Mouse (Mus musculus): ENCODE results near the gene Add2. TPM values are rescaled to one million over a fixed set of nuclear protein-coding genes. Genes with fewer than 3 reads are reported as not detected.
A peak's percentile ranks its signal among the peaks of the same experiment; 100 is the strongest.

Add2 gene
- polyA plus RNA-seq, 1 experiment from 2014 or later: 2.6 TPM

DNA sequence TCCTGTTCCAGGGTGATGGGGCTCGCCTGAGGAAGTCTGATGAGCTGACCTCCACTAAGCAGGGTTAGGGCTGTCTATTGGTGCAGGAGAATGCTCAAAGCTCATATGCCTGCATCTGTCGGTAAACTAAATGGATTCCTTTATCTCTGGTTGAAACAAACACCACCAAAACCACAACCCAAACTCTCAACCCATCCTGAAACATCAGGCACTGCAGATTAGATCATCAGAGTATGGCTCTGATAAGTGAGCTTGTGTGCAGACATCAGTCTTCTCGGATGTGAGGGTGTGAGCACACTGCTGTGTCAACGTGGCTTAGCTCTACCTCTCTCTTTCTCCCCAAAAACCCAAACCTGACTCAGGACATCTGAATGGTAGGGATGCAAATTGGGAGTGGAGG, 75.1 kb downstream of the Add2 start:
- Histone ChIP-seq H3K27ac (ENCODE audit: low read depth, low read length) (no peak overlapping the region), H3K4me1 (ENCODE audit: control insufficient read depth, insufficient read depth, low read length) (no peaks in the 10 kb centered on the region), H3K4me2 (replicated peaks; ENCODE audit: low read depth, low read length) (no peak overlapping the region), H3K4me3 (ENCODE audit: low read length) (no peak overlapping the region), H3K9me3 (ENCODE audit: control insufficient read depth, low read length) (no peaks in the 10 kb centered on the region), H3K36me3 (ENCODE audit: control insufficient read depth, insufficient read depth, low read length) (no peaks in the 10 kb centered on the region), H3K27me3 (ENCODE audit: control insufficient read depth, insufficient read depth, low read length) (no peaks in the 10 kb centered on the region), H3K9ac (ENCODE audit: low read depth, low read length) (no peak overlapping the region)
- no peak for ATAC-seq (ENCODE audit: low FRiP score, low TSS enrichment)
- WGBS: 82% methylated on average over 4 of the region's 4 CpGs

DNA sequence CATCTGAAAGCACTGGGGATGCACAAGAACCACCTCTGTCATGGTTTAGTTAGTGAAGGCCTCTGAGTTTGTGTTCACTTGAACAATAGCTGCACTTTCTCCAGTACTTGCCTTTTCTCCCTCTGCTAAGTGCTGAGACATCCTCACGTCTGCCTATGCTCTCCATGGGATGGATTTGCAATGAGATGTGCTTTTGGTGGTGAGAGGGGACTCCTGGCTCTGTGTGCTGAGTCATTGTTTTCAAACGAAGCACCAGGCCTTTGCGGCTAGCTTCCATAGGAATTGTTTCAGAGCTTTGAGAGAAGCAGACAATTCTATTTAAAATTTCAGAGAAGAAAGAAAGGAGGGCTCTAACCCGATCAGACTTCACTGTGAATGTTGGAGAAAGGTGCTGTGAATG, 76.2 kb downstream of the Add2 start:
- no peak for ATAC-seq (ENCODE audit: low FRiP score, low TSS enrichment)

DNA sequence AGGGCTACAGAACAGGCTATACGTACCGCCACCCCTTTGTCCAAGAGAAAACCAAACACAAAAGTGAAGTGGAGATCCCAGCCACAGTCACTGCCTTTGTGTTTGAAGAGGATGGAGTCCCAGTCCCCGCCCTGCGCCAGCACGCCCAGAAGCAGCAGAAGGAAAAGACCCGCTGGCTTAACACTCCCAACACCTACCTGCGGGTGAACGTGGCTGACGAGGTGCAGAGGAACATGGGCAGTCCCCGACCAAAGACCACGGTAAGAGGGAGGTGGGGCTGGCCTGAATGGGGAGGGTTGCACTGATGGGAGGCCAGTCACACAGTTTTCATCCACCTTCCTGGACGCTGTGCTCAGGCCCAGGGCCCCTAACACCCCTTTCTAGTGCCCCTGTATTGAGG, 77.6 kb downstream of the Add2 start:
- Histone ChIP-seq H3K4me3 (ENCODE audit: low read length) (no peak overlapping the region), H3K27me3 (ENCODE audit: control insufficient read depth, insufficient read depth, low read length) (no peaks in the 10 kb centered on the region), H3K4me2 (replicated peaks; ENCODE audit: low read depth, low read length) (no peak overlapping the region), H3K9me3 (ENCODE audit: control insufficient read depth, low read length) (no peaks in the 10 kb centered on the region), H3K9ac (ENCODE audit: low read depth, low read length) (no peak overlapping the region), H3K4me1 (ENCODE audit: control insufficient read depth, insufficient read depth, low read length) (no peaks in the 10 kb centered on the region), H3K36me3 (ENCODE audit: control insufficient read depth, insufficient read depth, low read length) (no peaks in the 10 kb centered on the region), H3K27ac (ENCODE audit: low read depth, low read length) (no peak overlapping the region)
- ATAC-seq (ENCODE audit: low FRiP score, low TSS enrichment): no peak
- WGBS: 83% methylated on average over 12 of the region's 12 CpGs

More for the DNA sequence above, 76.2 kb downstream of the Add2 start:
- no peak overlapping the region for H3K27ac ChIP-seq (ENCODE audit: low read depth, low read length)
- WGBS: 78% methylated on average over 4 of the region's 4 CpGs
- no peaks in the 10 kb centered on the region for H3K27me3 ChIP-seq (ENCODE audit: control insufficient read depth, insufficient read depth, low read length)
- no peaks in the 10 kb centered on the region for H3K4me1 ChIP-seq (ENCODE audit: control insufficient read depth, insufficient read depth, low read length)
- H3K4me3 ChIP-seq (ENCODE audit: low read length): no peak overlapping the region
- no peaks in the 10 kb centered on the region for H3K36me3 ChIP-seq (ENCODE audit: control insufficient read depth, insufficient read depth, low read length)
- no peak overlapping the region for H3K9ac ChIP-seq (ENCODE audit: low read depth, low read length)
- H3K4me2 ChIP-seq (replicated peaks; ENCODE audit: low read depth, low read length): no peak overlapping the region
- H3K9me3 ChIP-seq (ENCODE audit: control insufficient read depth, low read length): no peaks in the 10 kb centered on the region

DNA sequence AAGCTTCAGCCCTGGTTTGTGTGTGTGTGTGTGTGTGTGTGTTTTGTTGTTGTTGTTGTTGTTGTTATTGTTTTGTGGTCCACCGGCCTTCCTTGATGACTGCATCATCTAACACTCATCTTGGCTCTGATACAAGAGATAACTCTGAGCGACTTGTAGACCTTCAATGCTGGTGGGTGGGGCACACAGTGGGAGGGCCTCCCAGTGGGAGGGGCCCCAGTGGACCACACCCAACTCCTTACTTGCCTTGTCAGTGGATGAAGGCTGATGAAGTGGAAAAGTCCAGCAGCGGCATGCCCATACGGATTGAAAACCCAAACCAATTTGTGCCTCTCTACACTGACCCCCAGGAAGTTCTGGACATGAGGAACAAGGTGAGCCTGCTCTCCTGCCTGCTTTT, 78.6 kb downstream of the Add2 start:
- Histone ChIP-seq H3K36me3 (ENCODE audit: control insufficient read depth, insufficient read depth, low read length) (no peaks in the 10 kb centered on the region), H3K4me2 (replicated peaks; ENCODE audit: low read depth, low read length) (no peak overlapping the region), H3K27ac (ENCODE audit: low read depth, low read length) (no peak overlapping the region), H3K4me1 (ENCODE audit: control insufficient read depth, insufficient read depth, low read length) (no peaks in the 10 kb centered on the region), H3K9me3 (ENCODE audit: control insufficient read depth, low read length) (no peaks in the 10 kb centered on the region), H3K27me3 (ENCODE audit: control insufficient read depth, insufficient read depth, low read length) (no peaks in the 10 kb centered on the region), H3K4me3 (ENCODE audit: low read length) (no peak overlapping the region), H3K9ac (ENCODE audit: low read depth, low read length) (no peak overlapping the region)
- 87% methylated on average over 4 of the region's 4 CpGs for WGBS
- no peak for ATAC-seq (ENCODE audit: low FRiP score, low TSS enrichment)

DNA sequence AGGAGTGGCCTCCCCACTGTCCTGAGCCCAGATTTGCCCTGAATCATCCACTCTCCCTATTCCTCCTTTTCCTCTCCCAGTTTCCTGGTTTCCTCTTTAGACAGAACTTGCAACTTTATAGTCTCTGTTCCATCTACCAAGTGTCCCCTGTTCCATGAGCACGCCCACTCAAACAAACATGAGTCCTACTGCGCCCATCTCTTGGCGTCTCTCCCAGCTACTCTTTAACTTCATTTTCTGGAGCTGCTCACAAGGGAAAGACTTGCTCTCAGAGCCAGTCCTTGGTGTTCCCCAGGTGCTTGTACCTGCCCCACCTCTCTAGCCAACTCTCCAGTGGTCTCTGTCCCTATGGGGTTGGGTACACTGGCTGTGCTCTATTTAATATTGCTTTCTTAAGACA, 87.4 kb downstream of the Add2 start:
- 87% methylated on average over 3 of the region's 3 CpGs for WGBS
- H3K27ac ChIP-seq (ENCODE audit: low read depth, low read length): no peak overlapping the region
- no peak for ATAC-seq (ENCODE audit: low FRiP score, low TSS enrichment)
- H3K4me2 ChIP-seq (replicated peaks; ENCODE audit: low read depth, low read length): no peak overlapping the region
- no peak overlapping the region for H3K9ac ChIP-seq (ENCODE audit: low read depth, low read length)
- no peaks in the 10 kb centered on the region for H3K4me1 ChIP-seq (ENCODE audit: control insufficient read depth, insufficient read depth, low read length)
- H3K9me3 ChIP-seq (ENCODE audit: control insufficient read depth, low read length): no peaks in the 10 kb centered on the region
- no peak overlapping the region for H3K4me3 ChIP-seq (ENCODE audit: low read length)
- no peaks in the 10 kb centered on the region for H3K36me3 ChIP-seq (ENCODE audit: control insufficient read depth, insufficient read depth, low read length)
- H3K27me3 ChIP-seq (ENCODE audit: control insufficient read depth, insufficient read depth, low read length): no peaks in the 10 kb centered on the region

DNA sequence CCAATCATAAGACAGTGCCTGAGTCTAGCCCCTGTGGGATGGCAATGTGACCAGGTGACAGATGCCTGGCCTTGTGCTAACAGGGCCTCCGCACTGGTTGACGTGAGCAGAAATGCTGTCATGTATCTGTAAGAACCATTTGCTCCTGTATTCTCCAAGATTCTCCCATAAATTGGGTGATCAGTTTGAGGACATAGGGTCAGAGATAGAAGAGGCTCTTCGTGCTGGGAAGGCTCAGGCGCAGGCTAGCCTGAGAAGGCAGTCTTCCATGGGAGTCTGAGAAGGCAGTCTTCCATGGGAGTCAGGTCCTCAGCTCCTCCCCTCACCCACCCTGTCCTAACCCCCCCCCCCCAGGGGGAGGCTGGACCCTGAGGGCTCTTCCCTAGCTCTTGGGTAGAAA, 94.6 kb downstream of the Add2 start:
- Histone ChIP-seq H3K27ac (ENCODE audit: low read depth, low read length) (no peak overlapping the region), H3K9me3 (ENCODE audit: control insufficient read depth, low read length) (no peaks in the 10 kb centered on the region), H3K4me2 (replicated peaks; ENCODE audit: low read depth, low read length) (no peak overlapping the region), H3K4me1 (ENCODE audit: control insufficient read depth, insufficient read depth, low read length) (no peaks in the 10 kb centered on the region), H3K27me3 (ENCODE audit: control insufficient read depth, insufficient read depth, low read length) (no peaks in the 10 kb centered on the region), H3K9ac (ENCODE audit: low read depth, low read length) (no peak overlapping the region), H3K36me3 (ENCODE audit: control insufficient read depth, insufficient read depth, low read length) (no peaks in the 10 kb centered on the region), H3K4me3 (ENCODE audit: low read length) (no peak overlapping the region)
- 86% methylated on average over 4 of the region's 4 CpGs for WGBS
- no peak for ATAC-seq (ENCODE audit: low FRiP score, low TSS enrichment)

DNA sequence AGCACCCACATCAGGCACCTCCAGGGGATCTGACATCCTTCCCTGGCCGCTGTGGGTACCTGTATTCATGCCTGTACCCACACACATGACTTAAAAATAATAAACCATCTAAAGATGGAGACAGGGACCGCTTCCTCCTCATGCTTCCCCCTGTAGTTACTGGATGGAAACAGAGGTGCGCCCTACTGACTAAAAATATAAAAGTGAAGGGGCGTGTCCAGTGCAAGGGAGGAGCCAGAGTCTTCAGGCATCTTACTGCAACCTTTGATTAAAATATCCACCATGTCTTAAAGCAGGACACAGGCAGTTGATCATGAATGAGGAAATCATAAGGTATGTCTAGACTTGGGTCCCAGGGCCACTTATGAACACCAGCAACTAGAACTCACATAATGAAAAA, 97.3 kb downstream of the Add2 start:
- H3K27me3 ChIP-seq (ENCODE audit: control insufficient read depth, insufficient read depth, low read length): no peaks in the 10 kb centered on the region
- H3K4me1 ChIP-seq (ENCODE audit: control insufficient read depth, insufficient read depth, low read length): no peaks in the 10 kb centered on the region
- H3K9ac ChIP-seq (ENCODE audit: low read depth, low read length): no peak overlapping the region
- H3K9me3 ChIP-seq (ENCODE audit: control insufficient read depth, low read length): no peaks in the 10 kb centered on the region
- no peak overlapping the region for H3K4me3 ChIP-seq (ENCODE audit: low read length)
- H3K4me2 ChIP-seq (replicated peaks; ENCODE audit: low read depth, low read length): no peak overlapping the region
- no peak for ATAC-seq (ENCODE audit: low FRiP score, low TSS enrichment)
- 84% methylated on average over 4 of the region's 4 CpGs for WGBS
- H3K27ac ChIP-seq (ENCODE audit: low read depth, low read length): no peak overlapping the region
- no peaks in the 10 kb centered on the region for H3K36me3 ChIP-seq (ENCODE audit: control insufficient read depth, insufficient read depth, low read length)

DNA sequence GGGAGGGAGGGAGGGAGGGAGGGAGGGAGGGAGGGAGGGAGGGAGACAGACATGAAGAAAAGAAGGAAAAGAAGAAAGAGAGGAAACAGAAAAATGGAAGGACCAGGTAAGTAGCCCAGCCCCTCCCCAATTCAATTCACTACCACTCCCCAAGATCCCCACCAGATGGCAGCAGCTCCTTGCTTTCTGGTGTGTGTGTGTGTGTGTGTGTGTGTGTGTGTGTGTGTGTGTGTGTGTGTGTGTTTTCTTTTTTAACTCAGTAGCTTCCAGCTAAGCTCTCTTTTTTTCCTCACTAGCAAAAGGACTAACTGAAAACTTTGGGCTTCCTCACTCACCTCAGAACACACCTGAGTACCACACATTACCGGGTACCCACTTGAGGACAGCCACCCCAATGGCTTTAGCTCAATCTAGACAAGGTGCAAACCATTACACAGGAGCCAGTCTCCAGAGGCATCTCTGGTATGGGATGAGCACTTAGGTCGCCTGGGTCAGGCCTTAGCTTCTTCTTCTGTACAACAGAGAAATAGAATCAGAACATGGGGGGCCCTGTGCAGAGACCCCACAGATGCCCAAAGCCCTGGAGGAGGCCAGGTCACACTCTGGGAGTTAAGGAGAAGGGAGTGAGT, 98.6 kb downstream of the Add2 start:
- Histone ChIP-seq H3K4me3 (ENCODE audit: low read length) (no peak overlapping the region), H3K27me3 (ENCODE audit: control insufficient read depth, insufficient read depth, low read length) (no peaks in the 10 kb centered on the region), H3K27ac (ENCODE audit: low read depth, low read length) (no peak overlapping the region), H3K9ac (ENCODE audit: low read depth, low read length) (no peak overlapping the region), H3K4me1 (ENCODE audit: control insufficient read depth, insufficient read depth, low read length) (no peaks in the 10 kb centered on the region), H3K9me3 (ENCODE audit: control insufficient read depth, low read length) (no peaks in the 10 kb centered on the region), H3K4me2 (replicated peaks; ENCODE audit: low read depth, low read length) (no peak overlapping the region), H3K36me3 (ENCODE audit: control insufficient read depth, insufficient read depth, low read length) (no peaks in the 10 kb centered on the region)
- WGBS: 68% methylated on average over 2 of the region's 2 CpGs
- ATAC-seq (ENCODE audit: low FRiP score, low TSS enrichment): 0 out of 2 replicates have a peak, but pooled peaks have one; percentile 37

DNA sequence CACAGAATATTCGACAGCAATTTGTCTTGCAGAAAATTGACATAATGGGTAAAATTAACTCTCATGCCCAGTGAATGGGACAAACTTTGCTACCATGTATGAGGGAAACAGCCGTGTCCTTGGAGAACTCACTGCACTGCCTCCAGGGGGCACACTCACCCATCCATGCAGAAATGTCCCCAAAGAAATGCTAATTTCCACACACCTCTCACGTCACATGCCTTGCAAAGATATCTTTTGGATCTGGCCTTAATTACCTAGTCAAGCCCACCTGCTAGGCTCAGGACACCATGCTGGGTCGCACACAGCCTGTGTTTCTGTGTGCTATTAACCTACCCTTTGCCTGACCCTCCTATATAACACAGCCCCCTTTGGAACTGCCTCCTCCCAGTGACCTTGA, 100.0 kb downstream of the Add2 start:
- Histone ChIP-seq H3K36me3 (ENCODE audit: control insufficient read depth, insufficient read depth, low read length) (no peaks in the 10 kb centered on the region), H3K4me1 (ENCODE audit: control insufficient read depth, insufficient read depth, low read length) (no peaks in the 10 kb centered on the region), H3K27me3 (ENCODE audit: control insufficient read depth, insufficient read depth, low read length) (no peaks in the 10 kb centered on the region), H3K4me2 (replicated peaks; ENCODE audit: low read depth, low read length) (no peak overlapping the region), H3K4me3 (ENCODE audit: low read length) (no peak overlapping the region), H3K9me3 (ENCODE audit: control insufficient read depth, low read length) (no peaks in the 10 kb centered on the region), H3K27ac (ENCODE audit: low read depth, low read length) (no peak overlapping the region), H3K9ac (ENCODE audit: low read depth, low read length) (no peak overlapping the region)
- 53% methylated on average over 4 of the region's 4 CpGs for WGBS
- ATAC-seq (ENCODE audit: low FRiP score, low TSS enrichment): 0 out of 2 replicates have a peak, but pooled peaks have one; percentile 43

Data from kidney, embryonic 14.5 days (tissue).